Mouse (Mus musculus) ovary, postnatal 14 days (tissue): ENCODE results near the gene Syngr2.
A peak's percentile ranks its signal among the peaks of the same experiment; 100 is the strongest.
"Not testable (repeated sequence)": the region's sequence is repeated elsewhere in the genome, so short reads cannot be mapped to it uniquely, and the experiment has no call there.

Experiments
- DNase-seq: peaks from one replicate; pipeline ENCODE4 v3.0.0; 2022; ENCODE audit warnings: low spot score

The Syngr2 gene

DNA sequence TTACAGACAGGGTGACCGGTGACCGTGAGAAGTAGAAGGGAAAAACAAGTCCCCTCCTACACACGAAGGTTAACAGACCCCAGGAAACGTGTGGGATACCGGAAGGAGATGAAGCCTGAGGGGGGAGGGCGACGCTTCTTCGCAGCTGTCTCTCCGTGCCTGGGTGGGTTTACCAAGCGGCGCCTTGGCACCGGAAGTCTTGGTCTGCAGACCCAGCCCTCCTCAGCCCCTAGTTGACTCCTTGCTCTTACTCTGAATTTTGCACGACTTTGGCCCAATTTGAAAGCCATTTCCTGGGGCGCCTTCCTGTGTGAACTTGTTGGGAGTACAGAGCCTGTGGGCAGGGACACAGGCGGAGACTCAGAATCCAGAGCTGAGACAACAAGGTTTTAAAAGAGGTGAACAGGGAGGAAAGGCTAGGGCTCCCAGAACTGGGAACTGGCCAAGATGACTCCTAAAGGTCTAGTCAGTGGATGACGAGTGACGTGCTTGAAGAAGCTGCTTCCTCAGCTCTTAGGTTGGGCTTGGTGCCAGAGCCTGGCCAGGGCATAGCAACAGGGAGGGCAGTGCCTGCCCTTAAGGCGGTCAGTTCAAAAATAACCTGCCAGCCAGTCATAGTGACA is 28.2 kb upstream of the Syngr2 start:
- no peak for DNase-seq

DNA sequence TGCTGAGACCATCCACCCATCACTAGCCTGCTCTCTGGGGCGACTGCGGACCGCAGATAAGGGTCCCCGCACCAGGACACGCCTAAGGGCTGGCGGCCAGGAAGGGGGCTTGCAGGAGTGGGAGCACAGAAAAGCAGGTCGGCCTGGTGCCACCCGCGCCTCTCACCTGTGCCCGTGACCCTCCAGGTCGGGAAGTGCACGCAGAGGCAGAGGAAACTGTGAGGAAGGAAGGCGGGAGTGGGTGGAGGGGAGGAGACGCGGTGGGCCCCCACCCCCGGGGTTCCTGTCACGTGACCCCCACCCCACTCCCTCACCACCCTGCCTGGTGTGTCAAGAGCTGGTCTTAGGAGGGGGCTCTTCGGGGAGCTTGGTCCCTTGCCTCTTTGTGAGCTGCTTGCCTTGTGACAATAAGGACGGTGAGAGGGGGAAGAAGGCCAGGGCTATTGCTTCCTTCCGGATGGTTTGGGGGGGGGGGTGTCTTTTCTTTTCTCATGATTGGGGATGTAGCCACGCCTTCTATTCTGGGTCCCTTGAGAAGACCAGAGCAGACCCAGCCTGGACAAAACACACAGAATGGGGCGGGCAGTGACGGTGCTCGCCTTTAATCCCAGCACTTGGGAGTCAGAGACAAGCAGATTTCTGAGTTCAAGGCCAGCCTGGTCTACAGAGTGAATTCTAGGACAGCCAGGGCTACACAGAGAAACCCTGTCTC is 27.3 kb upstream of the Syngr2 start, which contains the start of the genes Tmc8 and Tmc6:
TSS of gene Tmc8 (plus strand) at position 84 of the 712 bp plus-strand sequence.
TSS of gene Tmc6 (minus strand) at position 206 of the 712 bp plus-strand sequence.
- no peak for DNase-seq

DNA sequence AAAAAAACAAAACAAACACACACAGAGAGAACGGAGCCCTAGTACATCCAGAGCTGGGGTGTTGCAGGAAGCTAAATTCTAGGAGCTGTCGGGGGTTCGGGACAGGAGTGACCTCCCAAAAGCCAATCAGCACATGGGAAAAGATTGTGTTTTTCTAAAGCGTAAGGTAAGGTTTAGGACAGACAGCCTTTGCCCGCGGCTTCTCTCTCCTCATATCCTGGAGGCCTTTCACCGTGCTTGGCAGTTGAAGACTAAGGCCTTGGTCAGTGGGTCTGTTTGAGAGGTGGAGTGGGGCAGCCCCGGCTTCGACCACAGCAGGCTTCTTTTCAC is 26.8 kb upstream of the Syngr2 start:
- DNase-seq: no peak

DNA sequence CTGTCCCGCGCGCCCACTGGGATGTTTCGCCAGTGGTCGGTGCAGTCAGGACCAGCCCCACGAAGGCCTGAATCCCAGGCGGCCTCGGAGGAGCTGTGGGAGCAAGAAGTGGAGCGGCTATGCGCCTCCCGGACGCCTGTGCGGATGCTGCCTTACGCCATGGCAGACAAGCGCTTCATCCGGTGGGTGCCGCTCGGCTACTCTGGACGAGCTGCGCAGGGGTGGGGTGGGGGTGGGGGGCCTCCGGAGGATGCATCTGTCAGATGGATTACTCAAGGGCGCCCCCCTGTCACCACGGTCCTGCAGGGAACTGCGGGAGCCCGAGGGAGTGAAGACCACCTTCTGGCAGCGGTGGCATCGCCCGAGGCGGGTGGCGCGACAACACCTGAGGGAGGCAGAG is 26.4 kb upstream of the Syngr2 start:
- DNase-seq: no peak

DNA sequence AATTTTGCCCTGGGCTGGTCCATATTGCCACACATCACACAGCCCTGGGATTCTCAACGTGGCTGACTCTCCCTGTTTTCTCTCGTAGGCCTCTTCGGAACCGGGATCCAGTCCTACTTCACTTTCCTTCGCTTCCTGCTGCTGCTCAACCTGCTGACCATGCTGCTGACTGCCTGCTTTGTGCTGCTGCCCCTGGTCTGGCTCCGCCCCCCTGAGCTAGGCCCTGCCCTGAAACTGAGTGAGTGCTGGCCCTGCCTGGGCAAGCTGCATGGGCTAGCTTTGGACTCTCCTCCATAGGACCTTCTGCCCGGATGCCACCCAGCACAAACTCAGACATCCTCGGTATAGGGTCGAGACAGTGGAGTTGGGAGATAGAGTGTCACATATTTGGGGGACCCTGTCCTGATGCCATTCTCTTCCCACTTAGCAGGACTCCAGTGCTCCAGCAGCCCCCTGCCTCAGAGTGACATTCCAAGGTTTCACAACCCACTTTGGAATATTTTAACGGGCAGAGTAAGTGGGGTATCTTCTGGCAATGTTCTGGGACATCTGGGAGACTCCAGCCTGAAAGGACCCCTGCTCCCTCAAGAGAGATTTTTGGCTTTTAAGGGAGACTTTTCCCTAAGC is 25.7 kb upstream of the Syngr2 start:
- DNase-seq: no peak

DNA sequence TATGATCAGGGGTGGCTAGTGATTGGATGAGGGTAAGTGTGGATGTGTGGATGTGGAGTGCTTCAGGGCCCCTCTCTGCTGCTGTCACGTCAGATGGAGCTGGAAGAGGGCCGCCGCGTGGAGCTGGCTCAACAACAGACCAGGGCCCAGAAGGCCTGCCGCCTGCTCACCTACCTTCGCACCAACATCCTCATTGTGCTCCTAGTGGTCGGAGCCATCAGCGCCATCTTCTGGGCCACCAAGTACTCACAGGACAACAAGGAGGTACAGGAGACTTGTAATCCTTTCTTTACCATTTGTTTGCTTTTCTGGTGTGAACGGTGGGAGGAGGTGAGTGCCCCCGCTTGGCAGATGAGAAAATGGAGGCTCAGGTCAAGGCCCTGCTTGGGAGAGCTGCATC is 23.2 kb upstream of the Syngr2 start:
- no peak for DNase-seq

DNA sequence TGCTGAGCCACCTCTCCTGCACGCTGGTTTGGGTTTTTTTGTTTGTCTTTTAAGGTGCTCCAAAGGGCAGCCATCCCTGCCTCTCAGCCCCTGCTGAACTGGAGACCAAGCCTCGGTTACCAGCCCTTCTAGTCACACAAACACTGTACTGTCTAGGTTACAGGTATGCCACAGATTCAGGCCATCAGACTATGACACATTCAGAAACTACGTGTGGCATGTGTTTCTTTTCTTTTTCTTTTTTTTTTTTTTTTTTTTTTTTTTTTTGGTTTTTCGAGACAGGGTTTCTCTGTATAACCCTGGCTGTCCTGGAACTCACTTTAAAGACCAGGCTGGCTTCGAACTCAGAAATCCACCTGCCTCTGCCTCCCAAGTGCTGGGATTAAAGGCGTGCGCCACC is 21.0 kb upstream of the Syngr2 start:
- not testable (repeated sequence) for DNase-seq

DNA sequence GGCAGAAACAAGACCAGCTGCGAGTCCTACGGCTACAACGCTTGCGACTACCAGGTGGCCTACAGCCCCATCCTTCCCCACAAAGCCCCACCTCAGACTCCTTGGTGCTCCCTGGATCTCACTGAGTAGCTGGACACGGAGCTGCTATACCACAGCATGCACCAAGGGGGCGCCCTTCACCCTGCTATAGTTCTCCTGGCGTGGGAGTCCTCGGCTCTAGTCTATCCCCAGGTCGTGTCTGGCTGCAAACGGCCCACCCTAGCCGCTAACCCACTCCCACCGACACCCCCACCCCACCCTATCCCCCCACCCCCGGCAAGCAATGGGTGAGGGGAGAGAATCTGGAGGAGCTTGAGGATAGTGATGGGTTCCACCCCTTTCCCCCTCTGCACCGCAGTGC is 19.2 kb upstream of the Syngr2 start:
- peak; percentile 69 for DNase-seq

DNA sequence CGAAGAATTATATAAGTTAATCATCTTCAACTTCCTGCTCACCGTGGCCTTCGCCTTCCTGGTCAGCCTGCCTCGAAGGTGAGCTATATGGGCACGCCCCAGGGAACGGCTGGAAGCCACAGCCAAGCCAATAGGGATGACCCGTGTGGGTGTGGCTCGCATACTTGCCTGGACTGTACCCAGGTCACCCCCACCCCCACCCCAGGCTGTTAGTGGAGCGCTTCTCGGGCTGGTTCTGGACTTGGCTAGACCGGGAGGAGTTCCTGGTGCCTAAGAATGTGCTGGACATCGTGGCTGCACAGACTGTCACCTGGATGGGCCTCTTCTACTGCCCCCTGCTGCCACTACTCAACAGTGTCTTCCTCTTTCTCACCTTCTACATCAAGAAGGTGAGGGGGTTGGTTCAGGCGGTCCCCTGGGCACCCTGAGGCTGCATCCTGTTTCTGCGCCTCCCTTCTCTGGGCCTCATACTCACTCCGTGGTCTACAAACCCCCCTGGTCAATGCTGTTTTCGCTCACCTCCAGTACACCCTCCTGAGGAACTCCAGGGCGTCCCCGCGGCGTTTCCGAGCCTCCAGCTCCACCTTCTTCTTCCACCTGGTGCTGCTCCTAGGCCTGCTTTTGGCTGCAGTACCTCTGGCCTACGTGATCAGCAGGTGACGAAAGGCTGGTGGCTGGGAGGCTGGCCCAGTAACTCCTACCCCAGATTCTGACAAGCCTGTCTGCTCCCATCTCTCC is 18.6 kb upstream of the Syngr2 start:
- no peak for DNase-seq

DNA sequence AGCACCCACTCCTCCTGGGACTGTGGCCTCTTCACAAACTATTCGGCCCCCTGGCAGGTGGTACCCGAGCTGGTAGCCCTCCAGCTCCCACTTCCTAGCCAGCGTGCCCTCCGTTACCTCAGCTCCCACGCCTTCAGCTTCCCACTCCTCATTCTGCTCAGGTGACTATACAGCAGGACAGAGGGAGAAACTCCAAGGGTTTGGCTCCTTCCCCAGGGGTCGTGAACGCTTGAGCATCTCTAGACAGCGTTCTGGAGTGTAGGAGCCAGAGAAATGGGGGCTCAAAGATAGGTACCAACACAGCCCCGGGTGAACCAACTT is 18.1 kb upstream of the Syngr2 start:
- no peak for DNase-seq

DNA sequence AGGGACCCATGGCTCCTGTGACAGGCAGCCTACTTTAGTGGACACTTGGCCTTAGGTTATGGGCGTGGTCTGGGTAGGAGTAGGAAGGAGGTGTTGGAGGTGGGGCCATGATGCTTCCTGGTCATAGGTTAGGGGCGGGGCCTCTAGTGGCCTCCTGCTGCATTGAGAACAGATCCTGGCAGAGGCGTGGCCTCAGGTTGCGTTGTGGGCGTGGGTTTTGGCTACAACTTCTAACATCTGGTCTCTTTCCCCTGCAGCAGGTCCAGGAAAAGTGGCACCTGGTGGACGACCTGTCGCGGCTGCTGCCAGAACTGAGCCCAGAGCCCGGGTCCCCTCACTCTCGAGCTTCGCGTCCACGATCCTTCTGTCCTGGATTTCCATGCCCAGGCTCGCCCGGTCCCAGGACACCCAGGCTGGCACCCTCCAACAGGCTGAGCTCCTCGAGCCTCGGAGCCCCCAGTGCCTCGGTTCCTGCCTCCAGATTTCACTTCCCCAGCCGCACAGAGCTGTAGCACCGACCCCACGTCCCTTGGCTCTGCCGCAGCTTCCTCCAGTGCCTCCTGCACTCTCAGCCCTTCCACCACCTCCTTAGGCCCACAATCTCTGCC is 17.1 kb upstream of the Syngr2 start:
- DNase-seq: no peak

DNA sequence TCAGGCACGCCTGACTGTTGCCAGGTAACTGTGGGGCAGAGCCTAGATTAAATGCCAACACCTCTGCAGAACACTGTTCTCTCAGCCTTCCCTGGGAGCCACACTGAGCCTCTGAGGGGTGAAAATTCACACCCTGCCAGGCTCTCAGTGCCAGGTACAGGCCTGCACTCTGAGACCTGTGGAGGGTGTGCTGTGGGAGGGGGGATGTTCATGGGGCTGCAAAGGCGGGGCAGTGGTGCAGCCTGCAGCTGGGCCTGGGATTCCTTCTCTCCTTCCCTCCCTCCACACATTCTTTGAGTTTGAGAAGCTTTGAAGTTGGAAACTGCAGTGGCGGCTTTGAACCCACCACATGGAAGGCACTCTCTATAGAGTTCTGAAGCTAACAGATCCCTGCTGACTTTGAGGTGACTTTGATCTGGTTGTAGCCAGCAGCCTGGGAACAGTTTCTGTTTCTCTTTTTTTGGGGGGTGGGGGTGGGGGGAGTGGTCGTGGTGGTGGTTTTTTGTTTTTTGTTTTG is 15.4 kb upstream of the Syngr2 start:
- no peak for DNase-seq

DNA sequence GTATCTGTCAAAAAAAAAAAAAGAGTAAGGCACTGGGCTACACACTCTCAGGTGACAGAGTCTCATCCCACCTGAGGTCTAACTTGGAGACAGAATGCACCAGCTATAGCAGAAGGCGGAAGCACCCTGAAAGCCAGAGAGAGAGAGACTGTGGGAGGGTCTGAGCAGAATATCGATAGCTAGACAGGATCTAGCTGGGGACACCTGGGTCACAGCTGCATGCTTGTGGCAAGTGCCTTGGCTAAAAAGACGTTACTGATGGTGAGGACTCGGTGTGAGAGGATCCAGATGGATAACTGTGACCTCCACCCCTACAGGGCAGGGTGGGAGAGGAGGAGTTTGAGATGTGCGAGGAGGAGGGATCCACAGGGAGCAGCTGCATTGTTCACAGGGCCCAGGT is 12.5 kb upstream of the Syngr2 start:
- no peak for DNase-seq

DNA sequence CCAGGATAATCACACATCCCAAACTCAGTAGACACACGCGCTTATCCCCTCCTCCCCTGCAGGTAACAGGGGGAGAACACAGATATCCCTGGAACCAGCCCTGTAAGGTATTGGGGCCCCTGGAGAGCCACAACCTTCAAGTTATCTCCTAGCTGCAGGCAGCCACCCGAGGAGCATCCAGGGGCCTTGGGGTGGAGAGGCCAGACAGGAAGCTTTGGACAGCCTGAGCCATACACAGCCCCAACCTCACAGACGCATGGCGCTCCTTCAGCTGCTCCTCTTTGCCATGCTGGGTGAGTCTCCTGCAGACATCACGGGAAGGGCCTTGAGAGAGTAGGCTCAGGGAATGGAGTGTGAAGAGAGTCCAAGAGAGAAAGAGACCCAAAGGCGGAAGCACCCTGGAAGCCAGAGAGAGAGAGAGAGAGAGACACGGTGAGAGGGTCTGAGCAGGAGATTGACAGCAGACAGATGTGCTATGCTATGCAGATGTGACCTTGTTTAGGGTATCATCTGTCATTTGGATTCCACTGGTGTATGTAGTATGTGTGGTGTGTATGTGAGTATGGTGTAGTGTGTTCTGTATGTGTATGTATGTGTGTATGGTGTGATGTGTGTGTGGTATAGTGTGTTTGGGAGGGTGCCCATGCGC is 11.8 kb upstream of the Syngr2 start, which contains the start of gene 6030468B19Rik:
TSS of gene 6030468B19Rik (plus strand) at position 150 of the 649 bp plus-strand sequence.
- DNase-seq: no peak

DNA sequence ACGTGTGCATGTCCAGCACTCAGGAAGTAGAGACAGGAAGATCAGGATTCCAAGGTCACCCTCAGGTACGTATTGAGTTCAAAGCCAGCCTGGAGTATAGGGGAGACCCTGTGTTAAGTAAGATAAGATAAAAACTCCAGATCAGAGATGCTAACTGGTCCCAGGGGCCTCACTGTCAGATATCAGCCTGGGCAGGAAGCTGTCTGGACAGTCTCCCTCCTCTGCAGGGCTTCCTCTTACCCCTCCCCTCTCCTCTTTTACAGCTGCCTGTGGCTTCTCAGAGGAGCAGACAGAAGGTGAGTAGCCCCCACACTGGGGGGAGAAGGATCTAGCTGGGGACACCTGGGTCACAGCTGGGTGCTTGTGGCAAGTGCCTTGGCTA is 11.3 kb upstream of the Syngr2 start:
- DNase-seq: no peak

DNA sequence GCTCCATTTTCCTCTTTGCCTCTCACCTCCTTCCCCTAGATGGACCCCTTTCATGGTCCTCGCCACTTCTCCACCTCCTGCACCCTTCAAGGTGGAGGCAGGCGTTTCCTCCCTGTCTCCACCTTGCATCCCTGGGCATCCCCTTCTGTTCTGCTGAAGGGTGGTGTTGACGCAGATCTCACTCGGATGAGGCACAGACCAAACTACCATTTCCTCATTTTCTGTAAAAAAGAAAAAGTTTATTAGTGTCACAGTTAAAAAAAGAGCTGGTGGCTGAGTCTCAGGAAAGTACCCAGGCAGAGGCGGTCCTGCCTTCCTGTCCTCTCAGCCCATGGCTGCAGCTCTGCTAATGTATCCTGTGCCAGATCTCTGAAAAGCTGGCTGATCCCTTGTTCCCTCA is 10.3 kb upstream of the Syngr2 start:
- DNase-seq: no peak

DNA sequence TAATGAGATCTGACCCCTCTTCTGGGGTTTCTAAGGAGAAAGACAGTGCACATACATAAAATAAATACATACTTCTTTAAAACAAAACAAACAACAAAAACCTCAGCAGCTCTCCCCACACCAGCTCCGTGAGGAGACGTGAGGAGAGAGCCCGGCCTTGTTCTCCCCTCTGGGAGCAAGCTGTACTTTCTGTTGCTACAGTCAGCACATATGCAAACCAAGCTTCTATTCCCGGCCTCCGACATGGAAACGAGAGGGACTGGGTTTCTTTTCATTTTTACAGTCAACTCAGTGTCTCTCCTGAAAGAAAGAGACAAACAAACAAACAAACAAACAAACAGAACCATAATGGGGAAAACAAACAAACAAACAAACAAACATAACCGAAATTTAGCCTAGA is 9.4 kb upstream of the Syngr2 start:
- DNase-seq: no peak

DNA sequence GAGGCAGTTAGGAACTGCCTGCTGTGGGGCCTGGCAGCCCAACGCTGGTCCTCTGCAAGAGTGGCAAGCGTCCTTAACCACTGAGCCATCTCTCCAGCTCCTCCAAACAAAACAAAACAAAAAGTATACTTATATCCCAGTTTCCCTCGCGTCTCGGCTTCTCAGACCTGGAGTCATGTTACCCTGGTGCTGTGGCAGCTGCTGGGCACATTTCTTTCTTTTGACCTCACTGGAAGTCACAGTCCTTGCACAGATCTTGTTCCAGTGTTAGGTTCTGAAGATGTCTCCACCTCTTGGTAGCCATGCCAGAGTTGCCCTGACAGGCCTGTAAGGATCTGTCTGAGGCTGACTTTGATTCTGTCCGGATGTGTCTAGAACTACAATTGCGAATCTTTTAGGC is 7.8 kb upstream of the Syngr2 start:
- DNase-seq: no peak

DNA sequence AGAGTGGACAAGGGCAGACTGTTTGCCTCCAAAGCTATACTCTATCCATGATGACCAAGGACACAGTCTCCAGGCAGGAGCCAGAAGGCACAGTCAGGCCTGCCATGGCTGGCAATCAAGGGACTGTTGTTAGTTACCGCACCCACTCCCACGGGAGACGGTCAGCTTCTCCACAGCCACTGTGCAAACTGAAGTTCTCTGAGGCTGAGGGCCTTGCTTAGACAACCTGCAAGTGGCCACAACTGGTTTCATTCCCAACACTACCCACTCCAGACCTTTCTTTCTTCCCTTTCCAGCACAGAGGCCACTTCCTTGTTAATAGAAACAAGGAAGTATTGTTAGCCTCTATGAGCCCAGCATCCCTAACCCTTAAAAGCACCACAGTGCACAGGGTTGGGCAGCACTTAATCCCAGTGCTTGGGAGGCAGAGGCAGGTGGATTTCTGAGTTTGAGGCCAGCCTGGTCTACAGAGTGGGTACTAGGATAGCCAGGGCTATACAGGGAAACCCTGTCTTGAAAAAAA is 6.2 kb upstream of the Syngr2 start:
- DNase-seq: no peak

DNA sequence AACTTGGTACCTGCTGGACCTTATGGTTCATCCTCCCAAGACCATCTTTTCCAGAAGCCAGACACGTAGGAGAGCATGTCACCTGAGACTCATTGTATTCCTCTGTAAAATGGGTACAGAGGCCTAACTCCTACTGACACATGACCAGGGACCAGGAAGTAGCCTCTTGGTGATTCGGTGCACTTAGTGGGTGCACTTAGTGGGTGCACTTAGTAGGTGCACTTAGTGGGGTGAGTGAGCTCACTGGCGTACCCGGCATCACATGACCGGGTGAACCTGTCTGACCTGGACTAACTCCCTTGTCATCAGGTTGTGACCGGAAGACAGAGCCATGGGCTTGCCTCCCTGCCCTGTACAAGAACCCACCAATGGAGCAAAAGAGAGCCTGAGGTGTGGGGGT is 2.7 kb upstream of the Syngr2 start:
- no peak for DNase-seq

DNA sequence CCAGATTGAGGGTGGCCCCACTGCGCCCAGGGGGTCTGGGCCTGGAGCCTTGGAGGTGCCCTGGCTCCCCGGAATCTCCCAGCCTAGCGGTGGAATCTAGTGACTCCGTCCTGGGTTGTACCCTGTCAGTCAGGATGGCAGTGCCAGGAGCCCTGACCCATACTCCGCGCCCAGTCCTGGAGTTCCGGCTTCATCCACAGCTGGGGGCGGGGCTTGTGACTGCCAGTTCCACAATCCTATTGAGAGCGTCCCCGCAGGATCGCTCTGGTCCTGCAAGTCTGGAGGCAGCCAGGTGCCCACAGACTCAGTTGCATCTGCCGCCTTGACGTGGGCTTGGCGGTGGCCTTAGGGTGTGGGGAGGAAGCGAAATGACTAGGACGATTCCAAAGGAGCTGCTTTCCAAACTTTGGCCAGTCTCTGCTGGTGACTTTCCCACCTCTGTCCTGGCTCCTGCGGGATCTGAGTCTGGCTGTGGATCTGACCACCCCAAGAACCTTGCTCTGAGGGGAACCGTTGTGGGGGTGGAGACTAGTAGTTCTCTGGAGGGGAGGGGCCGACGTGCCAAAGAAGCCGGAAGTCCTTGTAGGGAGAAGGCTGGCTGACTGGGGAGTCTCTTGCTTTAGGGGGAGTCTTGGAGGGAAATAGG is 1.1 kb downstream of the Syngr2 start:
- DNase-seq: peak; percentile 72
